Comparison of ENCODE assay signal across 11 mouse cellular contexts in genomic region chr6:30649651-30650296, GRCm38 (mm10). TPM values are rescaled to one million over a fixed set of nuclear protein-coding genes. Genes with fewer than 3 reads are reported as not detected.
DNase-seq lines count a peak whose midpoint lies in the region; ATAC-seq lines count a peak whose summit lies in the region.
"Had no signal": no experiment of that assay in that cellular context is flagged by ENCODE, and none has a peak within 500 bp of the region (broad histone marks: within the 10 kb centered on the region; RNA-seq: fewer than 3 reads in every experiment).

No protein-coding gene starts in this region.

- DNase-seq in hindbrain, embryonic 10.5 days (ENCODE audit: low spot score), result no peak
- no peak for DNase-seq in hindbrain, embryonic 11.5 days (ENCODE audit: low spot score)
- DNase-seq in right cerebral cortex, postnatal 10 days (ENCODE audit: low spot score in 2 of 2), result peak; percentile 66 to 68
- no peak for DNase-seq in thymus, postnatal 14 days
- DNase-seq: cerebellum, adult 8-10 months had no signal

- no peaks in the 10 kb centered on the region for H3K36me3 ChIP-seq in hindbrain, embryonic 10.5 days
- H3K36me3 ChIP-seq in hindbrain, embryonic 11.5 days (ENCODE audit: control insufficient read depth, insufficient read depth, low read length), result no peaks in the 10 kb centered on the region
- H3K36me3 ChIP-seq in embryonic facial prominence, embryonic 15.5 days, result no peaks in the 10 kb centered on the region
- no peaks in the 10 kb centered on the region for H3K36me3 ChIP-seq in hindbrain, embryonic 12.5 days

- H3K9ac ChIP-seq in hindbrain, embryonic 11.5 days (ENCODE audit: low read depth, low read length), result no peak overlapping the region
- H3K9ac ChIP-seq in embryonic facial prominence, embryonic 15.5 days, result no peak overlapping the region
- H3K9ac ChIP-seq in hindbrain, embryonic 12.5 days, result no peak overlapping the region

- H3K4me1 ChIP-seq in hindbrain, embryonic 10.5 days (replicated peaks), result peaks cover 58% of the 10 kb centered on the region
- H3K4me1 ChIP-seq in hindbrain, embryonic 11.5 days (replicated peaks; ENCODE audit: control insufficient read depth, insufficient read depth, low read length), result no peaks in the 10 kb centered on the region
- peaks cover 47% of the 10 kb centered on the region for H3K4me1 ChIP-seq in embryonic facial prominence, embryonic 15.5 days
- H3K4me1 ChIP-seq in hindbrain, embryonic 12.5 days, result peaks cover 39% of the 10 kb centered on the region

- H3K27me3 ChIP-seq in hindbrain, embryonic 10.5 days (ENCODE audit: insufficient read depth, poor library complexity, severe bottlenecking), result no peaks in the 10 kb centered on the region
- H3K27me3 ChIP-seq in hindbrain, embryonic 11.5 days (ENCODE audit: control insufficient read depth, insufficient read depth, low read length), result no peaks in the 10 kb centered on the region
- no peaks in the 10 kb centered on the region for H3K27me3 ChIP-seq in embryonic facial prominence, embryonic 15.5 days
- H3K27me3 ChIP-seq in hindbrain, embryonic 12.5 days, result no peaks in the 10 kb centered on the region

- no peak for ATAC-seq in hindbrain, embryonic 11.5 days (ENCODE audit: low FRiP score)
- ATAC-seq in embryonic facial prominence, embryonic 15.5 days (ENCODE audit: insufficient number of reproducible peaks, low FRiP score, low TSS enrichment, low read depth), result peak; percentile 78
- ATAC-seq in hindbrain, embryonic 12.5 days (ENCODE audit: low FRiP score), result no peak
- ATAC-seq in erythroblast, adult 5-6 weeks (replicated peaks; ENCODE audit: low FRiP score, poor library complexity, severe bottlenecking), result no peak

- H3K9me3 ChIP-seq in hindbrain, embryonic 10.5 days, result no peaks in the 10 kb centered on the region
- H3K9me3 ChIP-seq in hindbrain, embryonic 11.5 days (ENCODE audit: control insufficient read depth, low read length), result no peaks in the 10 kb centered on the region
- H3K9me3 ChIP-seq in embryonic facial prominence, embryonic 15.5 days (replicated peaks), result no peaks in the 10 kb centered on the region
- no peaks in the 10 kb centered on the region for H3K9me3 ChIP-seq in hindbrain, embryonic 12.5 days (replicated peaks)

- no peak overlapping the region for H3K4me3 ChIP-seq in hindbrain, embryonic 10.5 days
- H3K4me3 ChIP-seq in hindbrain, embryonic 11.5 days (ENCODE audit: low read depth, low read length), result no peak overlapping the region
- H3K4me3 ChIP-seq in embryonic facial prominence, embryonic 15.5 days (replicated peaks), result no peak overlapping the region
- no peak overlapping the region for H3K4me3 ChIP-seq in hindbrain, embryonic 12.5 days

- H3K27ac ChIP-seq in hindbrain, embryonic 10.5 days, result peak overlapping the region; percentile 57
- no peak overlapping the region for H3K27ac ChIP-seq in hindbrain, embryonic 11.5 days (ENCODE audit: low read depth, low read length)
- H3K27ac ChIP-seq in embryonic facial prominence, embryonic 15.5 days (replicated peaks), result peak overlapping the region; percentile 75
- peak overlapping the region; percentile 44; the same call in 1 of the 2 replicates for H3K27ac ChIP-seq in hindbrain, embryonic 12.5 days

- H3K4me2 ChIP-seq in hindbrain, embryonic 11.5 days (replicated peaks; ENCODE audit: low read depth, low read length), result no peak overlapping the region
- H3K4me2 ChIP-seq in embryonic facial prominence, embryonic 15.5 days (replicated peaks), result no peak overlapping the region
- no peak overlapping the region for H3K4me2 ChIP-seq in hindbrain, embryonic 12.5 days (replicated peaks)

- 79% methylated on average over 11 of the region's 11 CpGs for WGBS in hindbrain, embryonic 10.5 days
- WGBS in hindbrain, embryonic 11.5 days, result 70% methylated on average over 11 of the region's 11 CpGs
- WGBS in embryonic facial prominence, embryonic 15.5 days, result 46% methylated on average over 11 of the region's 11 CpGs
- 68% methylated on average over 11 of the region's 11 CpGs for WGBS in hindbrain, embryonic 12.5 days

RNA-seq across cellular contexts. Expression of gene Cpa1, which starts 10.8 kb away (rescaled TPM):
- 0.14 and 0.16 TPM in 2 replicates for polyA plus RNA-seq in hindbrain, embryonic 10.5 days (2016; fragmentation: Nextera tagmentation; extraction: Ambion mirVana)
- 0.11 and 0.28 TPM in 2 replicates for polyA plus RNA-seq in hindbrain, embryonic 11.5 days (2014; fragmentation: Nextera tagmentation; extraction: Ambion mirVana)
- 0.98 and 1.2 TPM in 2 replicates for polyA plus RNA-seq in embryonic facial prominence, embryonic 15.5 days (2015; fragmentation: Nextera tagmentation; extraction: Ambion mirVana)
- polyA plus RNA-seq in hindbrain, embryonic 12.5 days (2016; fragmentation: Nextera tagmentation; extraction: Ambion mirVana), result 0.30 and 0.34 TPM in 2 replicates
- not detected in 2 replicates for total RNA-seq in erythroblast, adult 5-6 weeks (2015; ENCODE audit: low replicate concordance)
- not detected in 2 replicates for total RNA-seq in erythroblast, adult 5-6 weeks (2017; ENCODE audit: low replicate concordance)
- total RNA-seq: left cerebral cortex, adult 8-10 months; megakaryocyte, adult 5-6 weeks had no signal

RNA-seq across cellular contexts. Expression of gene Cpa5, which starts 39.0 kb away (rescaled TPM):
- polyA plus RNA-seq in hindbrain, embryonic 10.5 days (2016; fragmentation: Nextera tagmentation; extraction: Ambion mirVana), result 0.08 and 0.44 TPM in 2 replicates
- 0.15 TPM in 1 of 2 replicates, not detected in the other for polyA plus RNA-seq in hindbrain, embryonic 11.5 days (2014; fragmentation: Nextera tagmentation; extraction: Ambion mirVana)
- 0.43 and 1.3 TPM in 2 replicates for polyA plus RNA-seq in embryonic facial prominence, embryonic 15.5 days (2015; fragmentation: Nextera tagmentation; extraction: Ambion mirVana)
- 0.10 TPM in 1 of 2 replicates, not detected in the other for polyA plus RNA-seq in hindbrain, embryonic 12.5 days (2016; fragmentation: Nextera tagmentation; extraction: Ambion mirVana)
- total RNA-seq in erythroblast, adult 5-6 weeks (2015; ENCODE audit: low replicate concordance), result 1.3 TPM in 1 of 2 replicates, not detected in the other
- total RNA-seq in erythroblast, adult 5-6 weeks (2017; ENCODE audit: low replicate concordance), result not detected in 2 replicates
- total RNA-seq: left cerebral cortex, adult 8-10 months; megakaryocyte, adult 5-6 weeks had no signal
- polyA plus RNA-seq: small intestine, adult 2 months had no signal

RNA-seq across cellular contexts. Expression of gene Cep41, which starts 43.8 kb away (rescaled TPM):
- polyA plus RNA-seq in hindbrain, embryonic 10.5 days (2016; fragmentation: Nextera tagmentation; extraction: Ambion mirVana), result 16.0 and 19.0 TPM in 2 replicates
- polyA plus RNA-seq in hindbrain, embryonic 11.5 days (2014; fragmentation: Nextera tagmentation; extraction: Ambion mirVana), result 19.7 and 26.8 TPM in 2 replicates
- 30.9 and 33.1 TPM in 2 replicates for polyA plus RNA-seq in embryonic facial prominence, embryonic 15.5 days (2015; fragmentation: Nextera tagmentation; extraction: Ambion mirVana)
- polyA plus RNA-seq in hindbrain, embryonic 12.5 days (2016; fragmentation: Nextera tagmentation; extraction: Ambion mirVana), result 20.5 and 21.9 TPM in 2 replicates
- 3.5 and 5.0 TPM in 2 replicates for total RNA-seq in erythroblast, adult 5-6 weeks (2015; ENCODE audit: low replicate concordance)
- 0.77 and 4.5 TPM in 2 replicates for total RNA-seq in erythroblast, adult 5-6 weeks (2017; ENCODE audit: low replicate concordance)

Comparison
In these comparisons a context has a peak if more than half of its experiments do, and no peak if none do; other contexts are left out.
1. DNase-seq: peak in right cerebral cortex, postnatal 10 days (2 of 2); none in hindbrain, embryonic 10.5 days (single experiment), hindbrain, embryonic 11.5 days (single experiment) and thymus, postnatal 14 days (single experiment).